Mouse (Mus musculus): ENCODE measurements around the gene Zfp652. TPM values are rescaled to one million over a fixed set of nuclear protein-coding genes. Genes with fewer than 3 reads are reported as not detected.

The Zfp652 gene
- polyA plus RNA-seq, 1 experiment from 2014 or later: 6.3 TPM

GRCm38 (mm10) chr11:95783958-95784357, 71.5 kb downstream of the Zfp652 start:
- Histone ChIP-seq H3K4me2 (no peak overlapping the region), H3K4me1 (replicated peaks) (peaks cover 21% of the 10 kb centered on the region), H3K27ac (no peak overlapping the region), H3K9ac (no peak overlapping the region), H3K36me3 (0 out of 2 replicates have a peak, but pooled peaks cover 9% of the 10 kb centered on the region), H3K27me3 (no peaks in the 10 kb centered on the region), H3K9me3 (replicated peaks) (peaks cover 4% of the 10 kb centered on the region; the same call in 1 of the 2 replicates), H3K4me3 (replicated peaks) (no peak overlapping the region)
- no peak for DNase-seq
- ATAC-seq (ENCODE audit: low read depth): no peak
- WGBS (ENCODE audit: insufficient replicate concordance): 80% methylated on average over 9 of the region's 9 CpGs

GRCm38 (mm10) chr11:95785675-95786074, 73.2 kb downstream of the Zfp652 start:
- ATAC-seq (ENCODE audit: low read depth): no peak
- 80% methylated on average over 4 of the region's 4 CpGs for WGBS (ENCODE audit: insufficient replicate concordance)

GRCm38 (mm10) chr11:95786511-95786910, 74.0 kb downstream of the Zfp652 start:
- H3K4me1 ChIP-seq (replicated peaks): peaks cover 12% of the 10 kb centered on the region
- no peak for DNase-seq
- H3K36me3 ChIP-seq: 0 out of 2 replicates have a peak, but pooled peaks cover 9% of the 10 kb centered on the region
- peak; percentile 62 for ATAC-seq (ENCODE audit: low read depth)
- H3K4me3 ChIP-seq (replicated peaks): no peak overlapping the region
- no peak overlapping the region; the same call in 1 of the 2 replicates for H3K27ac ChIP-seq
- H3K27me3 ChIP-seq: no peaks in the 10 kb centered on the region
- H3K9me3 ChIP-seq (replicated peaks): peaks cover 4% of the 10 kb centered on the region; the same call in 1 of the 2 replicates
- H3K9ac ChIP-seq: no peak overlapping the region
- no peak overlapping the region for H3K4me2 ChIP-seq
- WGBS (ENCODE audit: insufficient replicate concordance): 75% methylated on average over 6 of the region's 6 CpGs

More at GRCm38 (mm10) chr11:95785675-95786074, 73.2 kb downstream of the Zfp652 start:
- H3K4me2 ChIP-seq: no peak overlapping the region
- H3K27me3 ChIP-seq: no peaks in the 10 kb centered on the region
- no peak overlapping the region for H3K27ac ChIP-seq
- no peak for DNase-seq
- H3K36me3 ChIP-seq: 0 out of 2 replicates have a peak, but pooled peaks cover 9% of the 10 kb centered on the region
- H3K4me1 ChIP-seq (replicated peaks): peaks cover 12% of the 10 kb centered on the region
- H3K9ac ChIP-seq: no peak overlapping the region
- H3K9me3 ChIP-seq (replicated peaks): peaks cover 4% of the 10 kb centered on the region; the same call in 1 of the 2 replicates
- no peak overlapping the region for H3K4me3 ChIP-seq (replicated peaks)

- WGBS (ENCODE audit: insufficient replicate concordance): 73% methylated on average over 8 of the region's 8 CpGs
- Histone ChIP-seq H3K36me3 (0 out of 2 replicates have a peak, but pooled peaks cover 4% of the 10 kb centered on the region), H3K4me1 (replicated peaks) (peaks cover 41% of the 10 kb centered on the region), H3K27me3 (peaks cover 10% of the 10 kb centered on the region), H3K4me3 (replicated peaks) (no peak overlapping the region), H3K9ac (no peak overlapping the region), H3K27ac (peak overlapping the region; percentile 57), H3K4me2 (no peak overlapping the region), H3K9me3 (replicated peaks) (peaks cover 4% of the 10 kb centered on the region; the same call in 1 of the 2 replicates)
- ATAC-seq (ENCODE audit: low read depth): no peak
- no peak for DNase-seq
These were observed 77.0 kb downstream of the Zfp652 start for GRCm38 (mm10) chr11:95789451-95789891.

- Histone ChIP-seq H3K27me3 (peaks cover 34% of the 10 kb centered on the region), H3K9ac (no peak overlapping the region), H3K27ac (0 out of 2 replicates have a peak overlapping the region, but pooled peaks have one; percentile 73), H3K36me3 (no peaks in the 10 kb centered on the region), H3K4me2 (no peak overlapping the region), H3K4me3 (replicated peaks) (no peak overlapping the region), H3K4me1 (replicated peaks) (peaks cover 46% of the 10 kb centered on the region), H3K9me3 (replicated peaks) (no peaks in the 10 kb centered on the region)
- WGBS (ENCODE audit: insufficient replicate concordance): 78% methylated on average over 13 of the region's 13 CpGs
- ATAC-seq (ENCODE audit: low read depth) (no peak), DNase-seq (no peak)
These were observed 79.3 kb downstream of the Zfp652 start for GRCm38 (mm10) chr11:95791787-95792186.

- H3K27ac ChIP-seq: peak overlapping the region; percentile 73
- ATAC-seq (ENCODE audit: low read depth) (peak; percentile 93), DNase-seq (peak; percentile 44)
- WGBS (ENCODE audit: insufficient replicate concordance): 40% methylated on average over 8 of the region's 8 CpGs
- peaks cover 45% of the 10 kb centered on the region for H3K27me3 ChIP-seq
- H3K4me1 ChIP-seq (replicated peaks): peaks cover 49% of the 10 kb centered on the region
- H3K4me3 ChIP-seq (replicated peaks): no peak overlapping the region
- H3K9me3 ChIP-seq (replicated peaks): no peaks in the 10 kb centered on the region
- peak overlapping the region; percentile 42 for H3K4me2 ChIP-seq
- H3K36me3 ChIP-seq: no peaks in the 10 kb centered on the region
- H3K9ac ChIP-seq: peak overlapping the region; percentile 54
These were observed 80.6 kb downstream of the Zfp652 start for GRCm38 (mm10) chr11:95792950-95793509.

GRCm38 (mm10) chr11:95794201-95794600, 81.7 kb downstream of the Zfp652 start:
- DNase-seq (no peak), ATAC-seq (ENCODE audit: low read depth) (no peak)
- Histone ChIP-seq H3K4me2 (no peak overlapping the region), H3K9ac (no peak overlapping the region), H3K4me3 (replicated peaks) (no peak overlapping the region), H3K4me1 (replicated peaks) (peaks cover 49% of the 10 kb centered on the region), H3K9me3 (replicated peaks) (no peaks in the 10 kb centered on the region), H3K27ac (0 out of 2 replicates have a peak overlapping the region, but pooled peaks have one; percentile 73), H3K36me3 (no peaks in the 10 kb centered on the region), H3K27me3 (peaks cover 53% of the 10 kb centered on the region)
- WGBS (ENCODE audit: insufficient replicate concordance): 73% methylated on average over 5 of the region's 5 CpGs

- ATAC-seq (ENCODE audit: low read depth): no peak
- peaks cover 53% of the 10 kb centered on the region for H3K27me3 ChIP-seq
- peaks cover 60% of the 10 kb centered on the region for H3K4me1 ChIP-seq (replicated peaks)
- no peaks in the 10 kb centered on the region for H3K36me3 ChIP-seq
- H3K4me2 ChIP-seq: no peak overlapping the region
- H3K9ac ChIP-seq: no peak overlapping the region
- no peak overlapping the region for H3K27ac ChIP-seq
- no peak overlapping the region for H3K4me3 ChIP-seq (replicated peaks)
- 37% methylated on average over 5 of the region's 5 CpGs for WGBS (ENCODE audit: insufficient replicate concordance)
- H3K9me3 ChIP-seq (replicated peaks): no peaks in the 10 kb centered on the region
- DNase-seq: no peak
These were observed 83.1 kb downstream of the Zfp652 start for GRCm38 (mm10) chr11:95795582-95795981.

GRCm38 (mm10) chr11:95805010-95805409, 92.5 kb downstream of the Zfp652 start:
- H3K4me2 ChIP-seq: peak overlapping the region; percentile 62
- H3K4me3 ChIP-seq (replicated peaks): 0 out of 2 replicates have a peak overlapping the region, but pooled peaks have one; percentile 7
- WGBS (ENCODE audit: insufficient replicate concordance): 48% methylated on average over 5 of the region's 5 CpGs
- no peak for DNase-seq
- peaks cover 5% of the 10 kb centered on the region; the same call in 1 of the 2 replicates for H3K9me3 ChIP-seq (replicated peaks)
- no peak for ATAC-seq (ENCODE audit: low read depth)
- no peaks in the 10 kb centered on the region for H3K36me3 ChIP-seq
- H3K9ac ChIP-seq: peak overlapping the region; percentile 77
- H3K4me1 ChIP-seq (replicated peaks): peaks cover 98% of the 10 kb centered on the region
- peak overlapping the region; percentile 98 for H3K27ac ChIP-seq
- no peaks in the 10 kb centered on the region for H3K27me3 ChIP-seq

- peaks cover 98% of the 10 kb centered on the region for H3K4me1 ChIP-seq (replicated peaks)
- H3K9ac ChIP-seq: peak overlapping the region; percentile 77
- 18% methylated on average over 3 of the region's 3 CpGs for WGBS (ENCODE audit: insufficient replicate concordance)
- peak overlapping the region; percentile 98 for H3K27ac ChIP-seq
- H3K27me3 ChIP-seq: no peaks in the 10 kb centered on the region
- H3K4me3 ChIP-seq (replicated peaks): 0 out of 2 replicates have a peak overlapping the region, but pooled peaks have one; percentile 24
- peaks cover 5% of the 10 kb centered on the region; the same call in 1 of the 2 replicates for H3K9me3 ChIP-seq (replicated peaks)
- ATAC-seq (ENCODE audit: low read depth): peak; percentile 70
- DNase-seq: peak; percentile 73
- H3K36me3 ChIP-seq: no peaks in the 10 kb centered on the region
- peak overlapping the region; percentile 62 for H3K4me2 ChIP-seq
These were observed 93.1 kb downstream of the Zfp652 start for GRCm38 (mm10) chr11:95805527-95805926.

GRCm38 (mm10) chr11:95807884-95808283, 95.4 kb downstream of the Zfp652 start:
- peaks cover 97% of the 10 kb centered on the region for H3K4me1 ChIP-seq (replicated peaks)
- no peaks in the 10 kb centered on the region for H3K27me3 ChIP-seq
- H3K9ac ChIP-seq: peak overlapping the region; percentile 78
- 80% methylated on average over 5 of the region's 5 CpGs for WGBS (ENCODE audit: insufficient replicate concordance)
- no peaks in the 10 kb centered on the region for H3K36me3 ChIP-seq
- H3K9me3 ChIP-seq (replicated peaks): peaks cover 5% of the 10 kb centered on the region; the same call in 1 of the 2 replicates
- peak overlapping the region; percentile 63 for H3K4me2 ChIP-seq
- ATAC-seq (ENCODE audit: low read depth) (no peak), DNase-seq (no peak)
- H3K4me3 ChIP-seq (replicated peaks): peak overlapping the region; percentile 33
- peak overlapping the region; percentile 98 for H3K27ac ChIP-seq
